Mouse (Mus musculus): ENCODE results near the gene Phlpp1. TPM values are rescaled to one million over a fixed set of nuclear protein-coding genes. Genes with fewer than 3 reads are reported as not detected.

Phlpp1 gene
- polyA plus RNA-seq, 1 experiment from 2014 or later = 4.8 TPM

GRCm38 (mm10) chr1:106400900-106401634 is 229.5 kb downstream of the Phlpp1 start:
- Histone ChIP-seq H3K4me3 (ENCODE audit: low read length) (no peak overlapping the region), H3K36me3 (ENCODE audit: control insufficient read depth, insufficient read depth, low read length) (no peaks in the 10 kb centered on the region), H3K9ac (ENCODE audit: low read depth, low read length) (no peak overlapping the region), H3K9me3 (ENCODE audit: control insufficient read depth, low read length) (no peaks in the 10 kb centered on the region), H3K27ac (ENCODE audit: low read depth, low read length) (no peak overlapping the region), H3K4me1 (ENCODE audit: control insufficient read depth, insufficient read depth, low read length) (no peaks in the 10 kb centered on the region), H3K27me3 (ENCODE audit: control insufficient read depth, insufficient read depth, low read length) (no peaks in the 10 kb centered on the region), H3K4me2 (replicated peaks; ENCODE audit: low read depth, low read length) (no peak overlapping the region)
- WGBS = 63% methylated on average over 11 of the region's 11 CpGs
- no peak for ATAC-seq (ENCODE audit: low FRiP score, low TSS enrichment)

DNA sequence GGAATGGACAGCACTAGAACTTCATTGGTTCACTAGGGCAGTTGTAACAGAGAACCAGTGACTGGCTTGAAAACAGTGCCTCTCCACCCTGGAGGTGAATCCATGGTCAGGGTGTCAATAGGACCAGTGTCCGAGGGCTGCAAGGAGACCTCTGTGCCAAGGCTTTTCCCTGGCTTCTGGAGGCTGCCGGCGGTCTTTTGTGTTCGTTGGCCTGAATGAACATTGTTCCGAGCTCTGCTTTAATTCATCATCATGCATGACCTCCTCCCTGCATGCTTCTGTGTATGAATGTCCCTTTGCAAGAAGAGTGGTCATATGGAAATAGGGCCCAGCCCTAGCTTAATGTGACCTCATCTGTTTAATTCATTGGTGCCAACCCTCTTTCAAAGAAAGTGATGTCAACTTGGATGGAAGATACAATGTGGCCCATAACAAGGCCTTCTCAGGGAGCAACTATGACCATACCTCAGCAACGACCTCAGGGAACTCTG is 231.5 kb downstream of the Phlpp1 start:
- Histone ChIP-seq H3K9me3 (ENCODE audit: control insufficient read depth, low read length) (no peaks in the 10 kb centered on the region), H3K36me3 (ENCODE audit: control insufficient read depth, insufficient read depth, low read length) (no peaks in the 10 kb centered on the region), H3K27ac (ENCODE audit: low read depth, low read length) (no peak overlapping the region), H3K9ac (ENCODE audit: low read depth, low read length) (no peak overlapping the region), H3K4me3 (ENCODE audit: low read length) (no peak overlapping the region), H3K4me2 (replicated peaks; ENCODE audit: low read depth, low read length) (no peak overlapping the region), H3K27me3 (ENCODE audit: control insufficient read depth, insufficient read depth, low read length) (no peaks in the 10 kb centered on the region), H3K4me1 (ENCODE audit: control insufficient read depth, insufficient read depth, low read length) (no peaks in the 10 kb centered on the region)
- WGBS = 90% methylated on average over 6 of the region's 6 CpGs
- no peak for ATAC-seq (ENCODE audit: low FRiP score, low TSS enrichment)

- H3K27me3 ChIP-seq (ENCODE audit: control insufficient read depth, insufficient read depth, low read length) = no peaks in the 10 kb centered on the region
- no peaks in the 10 kb centered on the region for H3K36me3 ChIP-seq (ENCODE audit: control insufficient read depth, insufficient read depth, low read length)
- no peaks in the 10 kb centered on the region for H3K9me3 ChIP-seq (ENCODE audit: control insufficient read depth, low read length)
- no peak overlapping the region for H3K27ac ChIP-seq (ENCODE audit: low read depth, low read length)
- H3K4me2 ChIP-seq (replicated peaks; ENCODE audit: low read depth, low read length) = no peak overlapping the region
- H3K4me3 ChIP-seq (ENCODE audit: low read length) = no peak overlapping the region
- 73% methylated on average over 1 of the region's 1 CpGs for WGBS
- no peaks in the 10 kb centered on the region for H3K4me1 ChIP-seq (ENCODE audit: control insufficient read depth, insufficient read depth, low read length)
- no peak for ATAC-seq (ENCODE audit: low FRiP score, low TSS enrichment)
- H3K9ac ChIP-seq (ENCODE audit: low read depth, low read length) = no peak overlapping the region
Observed at GRCm38 (mm10) chr1:106406852-106407251, 235.3 kb downstream of the Phlpp1 start.

GRCm38 (mm10) chr1:106407963-106408440 is 236.4 kb downstream of the Phlpp1 start:
- WGBS = 56% methylated on average over 7 of the region's 7 CpGs
- no peaks in the 10 kb centered on the region for H3K27me3 ChIP-seq (ENCODE audit: control insufficient read depth, insufficient read depth, low read length)
- ATAC-seq (ENCODE audit: low FRiP score, low TSS enrichment) = no peak

GRCm38 (mm10) chr1:106410858-106411257 is 239.3 kb downstream of the Phlpp1 start:
- Histone ChIP-seq H3K36me3 (ENCODE audit: control insufficient read depth, insufficient read depth, low read length) (no peaks in the 10 kb centered on the region), H3K9me3 (ENCODE audit: control insufficient read depth, low read length) (no peaks in the 10 kb centered on the region), H3K4me3 (ENCODE audit: low read length) (no peak overlapping the region), H3K27me3 (ENCODE audit: control insufficient read depth, insufficient read depth, low read length) (no peaks in the 10 kb centered on the region), H3K4me2 (replicated peaks; ENCODE audit: low read depth, low read length) (no peak overlapping the region), H3K9ac (ENCODE audit: low read depth, low read length) (no peak overlapping the region), H3K27ac (ENCODE audit: low read depth, low read length) (no peak overlapping the region), H3K4me1 (ENCODE audit: control insufficient read depth, insufficient read depth, low read length) (no peaks in the 10 kb centered on the region)
- ATAC-seq (ENCODE audit: low FRiP score, low TSS enrichment) = no peak
- WGBS = 78% methylated on average over 2 of the region's 2 CpGs

More at GRCm38 (mm10) chr1:106407963-106408440, 236.4 kb downstream of the Phlpp1 start:
- Histone ChIP-seq H3K36me3 (ENCODE audit: control insufficient read depth, insufficient read depth, low read length) (no peaks in the 10 kb centered on the region), H3K27ac (ENCODE audit: low read depth, low read length) (no peak overlapping the region), H3K9ac (ENCODE audit: low read depth, low read length) (no peak overlapping the region), H3K4me2 (replicated peaks; ENCODE audit: low read depth, low read length) (no peak overlapping the region), H3K4me1 (ENCODE audit: control insufficient read depth, insufficient read depth, low read length) (no peaks in the 10 kb centered on the region), H3K4me3 (ENCODE audit: low read length) (no peak overlapping the region), H3K9me3 (ENCODE audit: control insufficient read depth, low read length) (no peaks in the 10 kb centered on the region)

DNA sequence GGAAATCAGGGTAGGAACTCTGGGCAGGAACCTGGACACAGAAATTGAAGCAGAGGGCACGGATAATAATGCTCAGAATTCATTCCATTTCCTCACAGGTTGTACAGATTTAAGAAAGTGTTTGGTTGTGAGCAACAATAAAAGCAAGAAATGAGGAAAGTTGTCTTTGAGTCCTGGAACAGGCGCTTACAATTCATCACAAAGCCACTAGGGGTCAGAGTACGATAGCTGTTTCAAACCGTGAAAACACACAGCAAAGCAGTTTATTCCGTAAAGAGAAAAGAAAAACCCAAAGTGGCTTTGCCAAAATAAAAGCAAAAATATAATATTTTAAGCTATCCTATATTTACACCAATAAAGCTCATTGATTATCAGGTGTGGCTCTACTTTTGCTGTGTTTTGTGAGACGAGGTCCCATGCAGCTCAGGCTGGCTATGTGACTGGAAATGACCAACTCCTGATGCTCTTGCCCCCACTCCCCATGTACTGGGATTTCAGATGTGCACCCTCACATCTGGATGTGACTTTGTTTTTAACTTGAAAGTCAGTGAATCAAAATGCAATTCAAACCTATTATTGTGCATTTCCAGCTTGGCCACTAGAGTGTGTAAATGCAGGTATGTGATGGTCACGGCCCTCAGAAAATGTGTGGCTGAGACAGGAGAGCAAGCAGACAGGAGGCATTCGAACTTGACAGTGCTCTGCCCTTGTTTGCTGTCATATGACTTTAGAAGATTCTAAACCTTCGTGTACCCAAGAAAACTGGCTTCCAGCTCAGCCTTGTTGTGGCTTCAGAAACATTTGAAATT is 253.8 kb downstream of the Phlpp1 start:
- no peak overlapping the region for H3K27ac ChIP-seq (ENCODE audit: low read depth, low read length)
- H3K9me3 ChIP-seq (ENCODE audit: control insufficient read depth, low read length) = no peaks in the 10 kb centered on the region
- no peaks in the 10 kb centered on the region for H3K36me3 ChIP-seq (ENCODE audit: control insufficient read depth, insufficient read depth, low read length)
- no peak; the same call in 1 of the 2 replicates for ATAC-seq (ENCODE audit: low FRiP score, low TSS enrichment)
- H3K4me3 ChIP-seq (ENCODE audit: low read length) = no peak overlapping the region
- H3K9ac ChIP-seq (ENCODE audit: low read depth, low read length) = no peak overlapping the region
- no peak overlapping the region for H3K4me2 ChIP-seq (replicated peaks; ENCODE audit: low read depth, low read length)
- no peaks in the 10 kb centered on the region for H3K4me1 ChIP-seq (ENCODE audit: control insufficient read depth, insufficient read depth, low read length)
- 42% methylated on average over 9 of the region's 9 CpGs for WGBS
- no peaks in the 10 kb centered on the region for H3K27me3 ChIP-seq (ENCODE audit: control insufficient read depth, insufficient read depth, low read length)

- no peaks in the 10 kb centered on the region for H3K4me1 ChIP-seq (ENCODE audit: control insufficient read depth, insufficient read depth, low read length)
- H3K27ac ChIP-seq (ENCODE audit: low read depth, low read length) = no peak overlapping the region
- no peaks in the 10 kb centered on the region for H3K27me3 ChIP-seq (ENCODE audit: control insufficient read depth, insufficient read depth, low read length)
- no peak overlapping the region for H3K4me2 ChIP-seq (replicated peaks; ENCODE audit: low read depth, low read length)
- 51% methylated on average over 8 of the region's 8 CpGs for WGBS
- no peaks in the 10 kb centered on the region for H3K36me3 ChIP-seq (ENCODE audit: control insufficient read depth, insufficient read depth, low read length)
- H3K9me3 ChIP-seq (ENCODE audit: control insufficient read depth, low read length) = no peaks in the 10 kb centered on the region
- ATAC-seq (ENCODE audit: low FRiP score, low TSS enrichment) = no peak
- no peak overlapping the region for H3K4me3 ChIP-seq (ENCODE audit: low read length)
- H3K9ac ChIP-seq (ENCODE audit: low read depth, low read length) = no peak overlapping the region
Observed at GRCm38 (mm10) chr1:106428170-106428569, 256.6 kb downstream of the Phlpp1 start.

DNA sequence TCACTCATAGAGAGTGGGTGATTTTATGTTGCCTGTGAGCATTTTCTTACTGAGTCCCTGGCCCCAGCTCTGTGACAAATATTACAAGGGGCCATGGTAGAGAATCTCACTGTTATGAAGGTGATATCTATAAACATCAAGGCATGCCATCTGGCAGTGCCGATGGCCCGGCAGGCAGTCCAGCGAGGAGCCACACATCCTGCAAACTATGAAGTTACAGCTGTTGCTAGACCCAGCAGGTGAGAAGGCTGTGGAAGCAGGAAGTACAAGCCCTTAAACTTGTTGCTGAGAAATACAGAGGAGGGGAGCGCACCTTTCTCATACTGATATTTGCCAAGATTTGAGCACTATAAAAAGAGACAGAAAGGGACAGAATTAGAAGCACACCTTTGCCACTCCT is 257.0 kb downstream of the Phlpp1 start:
- Histone ChIP-seq H3K9ac (ENCODE audit: low read depth, low read length) (no peak overlapping the region), H3K36me3 (ENCODE audit: control insufficient read depth, insufficient read depth, low read length) (no peaks in the 10 kb centered on the region), H3K4me2 (replicated peaks; ENCODE audit: low read depth, low read length) (no peak overlapping the region), H3K27me3 (ENCODE audit: control insufficient read depth, insufficient read depth, low read length) (no peaks in the 10 kb centered on the region), H3K9me3 (ENCODE audit: control insufficient read depth, low read length) (no peaks in the 10 kb centered on the region), H3K4me3 (ENCODE audit: low read length) (no peak overlapping the region), H3K27ac (ENCODE audit: low read depth, low read length) (no peak overlapping the region), H3K4me1 (ENCODE audit: control insufficient read depth, insufficient read depth, low read length) (no peaks in the 10 kb centered on the region)
- no peak for ATAC-seq (ENCODE audit: low FRiP score, low TSS enrichment)
- WGBS = 62% methylated on average over 4 of the region's 4 CpGs

- ATAC-seq (ENCODE audit: low FRiP score, low TSS enrichment) = no peak
- Histone ChIP-seq H3K4me3 (ENCODE audit: low read length) (no peak overlapping the region), H3K9ac (ENCODE audit: low read depth, low read length) (no peak overlapping the region), H3K9me3 (ENCODE audit: control insufficient read depth, low read length) (no peaks in the 10 kb centered on the region), H3K4me2 (replicated peaks; ENCODE audit: low read depth, low read length) (no peak overlapping the region), H3K4me1 (ENCODE audit: control insufficient read depth, insufficient read depth, low read length) (no peaks in the 10 kb centered on the region), H3K27me3 (ENCODE audit: control insufficient read depth, insufficient read depth, low read length) (no peaks in the 10 kb centered on the region), H3K27ac (ENCODE audit: low read depth, low read length) (no peak overlapping the region), H3K36me3 (ENCODE audit: control insufficient read depth, insufficient read depth, low read length) (no peaks in the 10 kb centered on the region)
- 63% methylated on average over 2 of the region's 2 CpGs for WGBS
Observed at GRCm38 (mm10) chr1:106433580-106433979, 262.0 kb downstream of the Phlpp1 start.
